Mouse (Mus musculus) CH12.LX (cell line): ENCODE measurements around the gene Pet100. TPM values are rescaled to one million over a fixed set of nuclear protein-coding genes. Genes with fewer than 3 reads are reported as not detected.

Source experiments
- DNase-seq: peaks from one replicate; pipeline ENCODE4 v3.0.0-alpha.2; 2013; ENCODE audit errors: extremely low read depth
- H3K27ac ChIP-seq: 2 replicates; pipeline ENCODE4 v1.5.1; 2012; ENCODE audit warnings: low read depth, mild to moderate bottlenecking, control low read depth, moderate library complexity; ENCODE audit not compliant: insufficient read depth
- H3K27me3 ChIP-seq: replicated peaks from 2 replicates; pipeline ENCODE3; 2012; ENCODE audit warnings: inconsistent platforms
- H3K36me3 ChIP-seq, 2 experiments: replicated peaks in 1 of 2; 2 replicates each; pipeline versions ENCODE3 to v1.6.1; 2012; ENCODE audit warnings: inconsistent platforms in 1 of 2, low read length in 1 of 2, mild to moderate bottlenecking in 1 of 2, mixed read lengths in 1 of 2, moderate library complexity in 1 of 2; ENCODE audit not compliant: control insufficient read depth in 1 of 2, insufficient read depth in 1 of 2
- H3K4me1 ChIP-seq, 2 experiments: 2 replicates each; pipeline ENCODE4 v1.6.1; 2012; ENCODE audit warnings: inconsistent platforms in 1 of 2, moderate library complexity in 1 of 2; ENCODE audit not compliant: insufficient read depth in 2 of 2, control insufficient read depth in 1 of 2
- H3K4me2 ChIP-seq: 2 replicates; pipeline ENCODE4 v1.6.1; 2012; ENCODE audit warnings: low read depth, mild to moderate bottlenecking, control low read depth; ENCODE audit not compliant: poor library complexity, insufficient read depth, severe bottlenecking
- H3K4me3 ChIP-seq, 3 experiments: fragments of 150-350 bp in 1 of 3; sonication (generic) in 1 of 3; replicated peaks in 1 of 3; 2 replicates each; pipeline versions ENCODE3 to v1.5.1; 2011 to 2012; ENCODE audit warnings: low read depth in 2 of 3, low read length in 2 of 3, mild to moderate bottlenecking in 2 of 3, moderate library complexity in 2 of 3, control low read depth in 1 of 3, improper control_type of control experiment in 1 of 3, inconsistent platforms in 1 of 3, mixed read lengths in 1 of 3; ENCODE audit not compliant: poor library complexity in 1 of 3
- H3K79me2 ChIP-seq: replicated peaks from 2 replicates; pipeline ENCODE4 v1.6.1; 2012; ENCODE audit warnings: mild to moderate bottlenecking, moderate library complexity; ENCODE audit not compliant: control insufficient read depth, poor library complexity, insufficient read depth, severe bottlenecking; ENCODE audit errors: extremely low read depth
- H3K9ac ChIP-seq: 2 replicates; pipeline ENCODE4 v1.6.1; 2012; ENCODE audit warnings: low read depth, mild to moderate bottlenecking, control low read depth, moderate library complexity; ENCODE audit not compliant: insufficient read depth
- H3K9me3 ChIP-seq: replicated peaks from 2 replicates; pipeline ENCODE3; 2012; ENCODE audit warnings: low read length, inconsistent platforms, mixed read lengths
- BHLHE40 ChIP-seq: IDR thresholded peaks from 2 replicates; pipeline ENCODE4 v1.6.1; 2011; ENCODE audit warnings: mild to moderate bottlenecking, low read depth, low read length, improper control_type of control experiment
- CHD1 ChIP-seq: IDR thresholded peaks from 2 replicates; pipeline ENCODE4 v1.6.1; 2012; ENCODE audit warnings: low read depth, low read length, improper control_type of control experiment, inconsistent platforms
- CHD2 ChIP-seq: IDR thresholded peaks from 2 replicates; pipeline ENCODE4 v1.6.1; 2011; ENCODE audit warnings: low read length, improper control_type of control experiment
- CTCF ChIP-seq, 2 experiments: IDR thresholded peaks in 1 of 2; conservative IDR thresholded peaks in 1 of 2; 2 replicates each; pipeline ENCODE4 v1.5.1; 2011 to 2012; ENCODE audit warnings: low read depth in 2 of 2, low read length in 2 of 2, improper control_type of control experiment in 1 of 2, inconsistent platforms in 1 of 2, mild to moderate bottlenecking in 1 of 2, moderate library complexity in 1 of 2
- E2F4 ChIP-seq: IDR thresholded peaks from 2 replicates; pipeline ENCODE4 v1.6.1; 2011; ENCODE audit warnings: low read depth, low read length, improper control_type of control experiment; ENCODE audit not compliant: insufficient replicate concordance
- ELF1 ChIP-seq: IDR thresholded peaks from 2 replicates; pipeline ENCODE4 v1.6.1; 2014; ENCODE audit warnings: low read depth, mild to moderate bottlenecking, inconsistent platforms, low read length, improper control_type of control experiment
- EP300 ChIP-seq: IDR thresholded peaks from 2 replicates; pipeline ENCODE4 v1.6.1; 2011; ENCODE audit warnings: low read length, improper control_type of control experiment
- ETS1 ChIP-seq: conservative IDR thresholded peaks from 2 replicates; pipeline ENCODE4 v1.6.1; 2012; ENCODE audit warnings: low read depth, mild to moderate bottlenecking, inconsistent platforms, low read length, improper control_type of control experiment, moderate library complexity
- GABPA ChIP-seq: IDR thresholded peaks from 2 replicates; pipeline ENCODE4 v1.6.1; 2012; ENCODE audit warnings: low read depth, low read length, improper control_type of control experiment, inconsistent platforms; ENCODE audit not compliant: insufficient replicate concordance
- HCFC1 ChIP-seq: IDR thresholded peaks from 2 replicates; pipeline ENCODE4 v1.6.1; 2012; ENCODE audit warnings: low read depth, mild to moderate bottlenecking, inconsistent platforms, low read length, improper control_type of control experiment
- IRF4 ChIP-seq: IDR thresholded peaks from 2 replicates; pipeline ENCODE4 v1.6.1; 2014; ENCODE audit warnings: low read depth, mild to moderate bottlenecking, inconsistent platforms, low read length, improper control_type of control experiment
- JUN ChIP-seq: IDR thresholded peaks from 2 replicates; pipeline ENCODE4 v1.6.1; 2011; ENCODE audit warnings: low read depth, mild to moderate bottlenecking, low read length, improper control_type of control experiment, moderate library complexity; ENCODE audit not compliant: insufficient read depth
- JUND ChIP-seq: conservative IDR thresholded peaks from 2 replicates; pipeline ENCODE4 v1.6.1; 2011; ENCODE audit warnings: low read depth, low read length, improper control_type of control experiment
- KAT2A ChIP-seq: IDR thresholded peaks from 2 replicates; pipeline ENCODE4 v1.6.1; 2012; ENCODE audit warnings: low read length, improper control_type of control experiment, inconsistent platforms; ENCODE audit not compliant: insufficient replicate concordance
- MAFK ChIP-seq: IDR thresholded peaks from 2 replicates; pipeline ENCODE4 v1.6.1; 2011; ENCODE audit warnings: low read length, improper control_type of control experiment; ENCODE audit not compliant: insufficient replicate concordance
- MAX ChIP-seq: IDR thresholded peaks from 2 replicates; pipeline ENCODE4 v1.6.1; 2011; ENCODE audit warnings: low read length, improper control_type of control experiment
- MAZ ChIP-seq: IDR thresholded peaks from 2 replicates; pipeline ENCODE4 v1.6.1; 2012; ENCODE audit warnings: low read depth, mild to moderate bottlenecking, inconsistent platforms, low read length, improper control_type of control experiment, moderate library complexity
- MEF2A ChIP-seq: IDR thresholded peaks from 2 replicates; pipeline ENCODE4 v1.6.1; 2014; ENCODE audit warnings: low read depth, mild to moderate bottlenecking, inconsistent platforms, low read length, improper control_type of control experiment, borderline replicate concordance
- MXI1 ChIP-seq: IDR thresholded peaks from 2 replicates; pipeline ENCODE4 v1.6.1; 2011; ENCODE audit warnings: mild to moderate bottlenecking, low read depth, low read length, improper control_type of control experiment
- MYC ChIP-seq: IDR thresholded peaks from 2 replicates; pipeline ENCODE4 v1.6.1; 2011; ENCODE audit warnings: low read depth, mild to moderate bottlenecking, improper control_type of control experiment, low read length
- NELFE ChIP-seq: IDR thresholded peaks from 2 replicates; pipeline ENCODE4 v1.6.1; 2011; ENCODE audit warnings: low read depth, low read length, improper control_type of control experiment
- NRF1 ChIP-seq: IDR thresholded peaks from 2 replicates; pipeline ENCODE4 v1.6.1; 2014; ENCODE audit warnings: low read depth, mild to moderate bottlenecking, inconsistent platforms, low read length, improper control_type of control experiment, moderate library complexity
- PAX5 ChIP-seq: IDR thresholded peaks from 2 replicates; pipeline ENCODE4 v1.6.1; 2012; ENCODE audit warnings: low read length, inconsistent platforms, mixed read lengths
- POLR2A ChIP-seq: IDR thresholded peaks from 2 replicates; pipeline ENCODE4 v1.6.1; 2011; ENCODE audit warnings: low read depth, mild to moderate bottlenecking, improper control_type of control experiment, low read length
- POLR2AphosphoS2 ChIP-seq: IDR thresholded peaks from 2 replicates; pipeline ENCODE4 v1.6.1; 2011; ENCODE audit warnings: low read depth, low read length, improper control_type of control experiment
- RAD21 ChIP-seq: IDR thresholded peaks from 2 replicates; pipeline ENCODE4 v1.6.1; 2011; ENCODE audit warnings: low read depth, mild to moderate bottlenecking, low read length, improper control_type of control experiment, moderate library complexity
- RCOR1 ChIP-seq: conservative IDR thresholded peaks from 2 replicates; pipeline ENCODE4 v1.6.1; 2012; ENCODE audit warnings: low read depth, mild to moderate bottlenecking, inconsistent platforms, low read length, improper control_type of control experiment
- SIN3A ChIP-seq: IDR thresholded peaks from 2 replicates; pipeline ENCODE4 v1.6.1; 2012; ENCODE audit warnings: low read length, improper control_type of control experiment, inconsistent platforms
- SMC3 ChIP-seq: IDR thresholded peaks from 2 replicates; pipeline ENCODE4 v1.6.1; 2011; ENCODE audit warnings: low read depth, low read length, improper control_type of control experiment
- TBP ChIP-seq: conservative IDR thresholded peaks from 2 replicates; pipeline ENCODE4 v1.6.1; 2011; ENCODE audit warnings: low read depth, low read length, improper control_type of control experiment
- TCF12 ChIP-seq: IDR thresholded peaks from 2 replicates; pipeline ENCODE4 v1.6.1; 2014; ENCODE audit warnings: low read depth, mild to moderate bottlenecking, inconsistent platforms, low read length, improper control_type of control experiment
- UBTF ChIP-seq: IDR thresholded peaks from 2 replicates; pipeline ENCODE4 v1.6.1; 2012; ENCODE audit warnings: low read depth, mild to moderate bottlenecking, inconsistent platforms, low read length, improper control_type of control experiment, moderate library complexity
- USF1 ChIP-seq: IDR thresholded peaks from 2 replicates; pipeline ENCODE4 v1.6.1; 2014; ENCODE audit warnings: low read depth, mild to moderate bottlenecking, inconsistent platforms, low read length, improper control_type of control experiment
- USF2 ChIP-seq: conservative IDR thresholded peaks from 2 replicates; pipeline ENCODE4 v1.6.1; 2011; ENCODE audit warnings: low read depth, low read length, improper control_type of control experiment
- ZC3H11A ChIP-seq: IDR thresholded peaks from 2 replicates; pipeline ENCODE4 v1.6.1; 2012; ENCODE audit warnings: low read depth, mild to moderate bottlenecking, inconsistent platforms, low read length, improper control_type of control experiment
- ZKSCAN1 ChIP-seq: IDR thresholded peaks from 2 replicates; pipeline ENCODE4 v1.6.1; 2012; ENCODE audit warnings: low read depth, inconsistent platforms, low read length, improper control_type of control experiment, borderline replicate concordance
- ZMIZ1 ChIP-seq: IDR thresholded peaks from 2 replicates; pipeline ENCODE4 v1.6.1; 2012; ENCODE audit warnings: low read depth, mild to moderate bottlenecking, inconsistent platforms, low read length, improper control_type of control experiment
- ZNF384 ChIP-seq: IDR thresholded peaks from 2 replicates; pipeline ENCODE4 v1.6.1; 2012; ENCODE audit warnings: low read depth, low read length, improper control_type of control experiment, inconsistent platforms
- dilution Hi-C: fragments of 300-500 bp; cut with MboI; formaldehyde crosslinking; loops from 2 replicates; pipeline ENCODE4 v1.14.3; 2020; ENCODE audit warnings: low sequenced_read_pairs; ENCODE audit not compliant: extremely low pct_unique_long_range_greater_than_20kb, extremely low pct_ligation_motif_present
- in situ Hi-C: fragments of 300-500 bp; cut with MboI; formaldehyde crosslinking; loops from 3 replicates; pipeline ENCODE4 v1.14.3; 2019; ENCODE audit warnings: low sequenced_read_pairs, low pct_ligation_motif_present, low pct_unique_long_range_greater_than_20kb, mixed read lengths
- polyA plus RNA-seq: library from polyadenylated mRNA; unstranded; fragments of >175 nt; gene quantifications from 2 replicates; pipeline ENCODE4 v1.2.1, GENCODE M21; 2012; ENCODE audit warnings: low read depth; ENCODE audit not compliant: insufficient read length
- total RNA-seq, 2 experiments: library from RNA; depleted of rRNA; stranded (reverse); fragments of 300-350 nt in 1 of 2; fragments of >200 nt in 1 of 2; gene quantifications; 2 replicates each; pipeline ENCODE4 v1.2.3; 2012 to 2014

Gene Pet100
- total RNA-seq (2012; rRNA removed) = 70.2 and 85.3 TPM in 2 replicates
- 38.8 and 39.0 TPM in 2 replicates for total RNA-seq (2014; rRNA removed)
- polyA plus RNA-seq = 62.7 and 86.0 TPM in 2 replicates

DNA sequence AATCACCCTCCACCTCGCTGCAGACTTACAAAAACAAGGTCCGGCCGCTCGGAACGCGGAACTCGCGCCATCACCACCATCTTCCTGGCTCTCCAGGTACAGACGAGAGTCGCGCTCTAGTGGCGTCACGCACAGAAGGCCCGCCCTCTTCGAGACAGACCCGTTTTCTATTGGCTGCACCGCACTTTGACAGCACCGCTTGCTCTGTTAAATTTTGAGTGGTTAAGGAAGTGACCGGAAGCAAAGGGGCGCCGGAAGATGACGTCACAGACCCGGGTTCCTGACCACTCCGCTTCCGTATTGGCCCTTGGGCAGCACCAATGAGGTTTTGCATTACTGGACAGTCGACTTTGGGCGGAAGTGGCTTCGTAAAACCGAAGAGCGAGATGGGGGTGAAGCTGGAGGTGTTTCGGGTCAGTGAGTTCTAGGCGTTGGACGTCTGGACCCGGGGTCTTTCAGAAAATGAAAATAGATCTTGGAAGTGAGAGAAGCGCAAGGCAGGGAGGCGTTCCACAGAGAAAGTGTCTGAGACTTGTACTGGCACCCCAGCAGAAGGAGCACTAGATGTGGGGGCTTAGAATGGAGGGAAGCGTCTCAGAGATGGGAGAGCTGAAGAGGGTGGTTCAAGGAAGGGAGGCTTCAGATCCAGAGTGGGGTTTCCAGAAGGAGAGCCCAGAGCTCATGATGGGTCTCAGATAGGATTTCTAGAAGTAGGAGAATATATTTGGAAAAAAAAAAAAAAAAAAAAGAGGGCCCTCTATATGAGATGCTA, at the start of gene Pet100, which contains the start of gene Xab2:
Pet100 (plus strand) TSS at position 350 of the 772 bp plus-strand sequence.
Xab2 (minus strand) TSS at position 118 of the 772 bp plus-strand sequence.
- dilution Hi-C loops = no loop called here
- H3K27ac ChIP-seq = no peak within 1 kb of the TSS
- peaks cover 25% of the 10 kb centered on the region for H3K79me2 ChIP-seq
- peak; percentile 100 for DNase-seq
- in situ Hi-C loops = loop anchor here (10.0 kb wide), 1 partner anchor 47 kb away; no protein-coding TSS in a partner anchor
- peak; percentile 99 for TF ChIP-seq HCFC1
- peak; percentile 50; the same call in 1 of the 2 replicates for TF ChIP-seq JUND
- TF ChIP-seq KAT2A = peak; percentile 99
- TF ChIP-seq SMC3 = no peak
- peak; percentile 100 for TF ChIP-seq ELF1
- peak; percentile 86; the same call in 1 of the 2 replicates for TF ChIP-seq MAZ
- TF ChIP-seq EP300 = no peak
- TF ChIP-seq CHD2 = peak; percentile 98
- peak; percentile 71; the same call in 1 of the 2 replicates for TF ChIP-seq IRF4
- TF ChIP-seq UBTF = no peak
- TF ChIP-seq MAX = no peak
- peak; percentile 53 for TF ChIP-seq NRF1
- peak; percentile 64; the same call in 1 of the 2 replicates for TF ChIP-seq MEF2A
- TF ChIP-seq PAX5 = no peak
- peak; percentile 69; the same call in 1 of the 2 replicates for TF ChIP-seq TCF12
- TF ChIP-seq USF1 = no peak
- no peak for TF ChIP-seq RAD21
- TF ChIP-seq ZKSCAN1 = no peak
- TF ChIP-seq ZC3H11A = no peak
- no peak for TF ChIP-seq MYC
- TF ChIP-seq GABPA = peak; percentile 67; the same call in 1 of the 2 replicates
- no peak for TF ChIP-seq MAFK
- TF ChIP-seq E2F4 = no peak; the same call in 1 of the 2 replicates
- TF ChIP-seq JUN = peak; percentile 30; the same call in 1 of the 2 replicates
- peak; percentile 78 for TF ChIP-seq MXI1
- no peak for TF ChIP-seq CTCF (conservative IDR thresholded peaks at IDR 0.05 in 1 of 2, IDR thresholded peaks at IDR 0.05 in 1 of 2; ENCODE audit: low read depth in 2 of 2, low read length in 2 of 2)
- TF ChIP-seq ZNF384 = no peak
- no peak for TF ChIP-seq CHD1
- TF ChIP-seq USF2 = no peak
- peak; percentile 100 for TF ChIP-seq SIN3A
- 0 out of 2 replicates have a peak, but pooled peaks have one; percentile 59 for TF ChIP-seq NELFE
- 0 out of 2 replicates have a peak, but pooled peaks have one; percentile 23 for TF ChIP-seq BHLHE40
- no peak for TF ChIP-seq ZMIZ1
- TF ChIP-seq ETS1 = no peak
- TF ChIP-seq RCOR1 = no peak
- no peak for TF ChIP-seq POLR2AphosphoS2
- peak; percentile 73 for TF ChIP-seq POLR2A
- 0 out of 2 replicates have a peak, but pooled peaks have one; percentile 35 for TF ChIP-seq TBP
- peaks cover 30 to 65% of the 10 kb centered on the region in 2 experiments for H3K36me3 ChIP-seq
- peak within 1 kb of the TSS; percentile 96 for H3K9ac ChIP-seq
- peaks cover 6 to 27% of the 10 kb centered on the region in 2 experiments for H3K4me1 ChIP-seq
- H3K4me2 ChIP-seq = peak within 1 kb of the TSS; percentile 88
- H3K9me3 ChIP-seq = no peaks in the 10 kb centered on the region
- H3K4me3 ChIP-seq = peak within 1 kb of the TSS; percentile 90 to 96 (median 93)
- H3K27me3 ChIP-seq = no peaks in the 10 kb centered on the region
